Mouse (Mus musculus): ENCODE data around the gene Hbb-bh1. TPM values are rescaled to one million over a fixed set of nuclear protein-coding genes. Genes with fewer than 3 reads are reported as not detected.
"Not testable (repeated sequence)": the region's sequence is repeated elsewhere in the genome, so short reads cannot be mapped to it uniquely, and the experiment has no call there.

Gene Hbb-bh1
- polyA plus RNA-seq, 1 experiment from 2014 or later, result 792 TPM

DNA sequence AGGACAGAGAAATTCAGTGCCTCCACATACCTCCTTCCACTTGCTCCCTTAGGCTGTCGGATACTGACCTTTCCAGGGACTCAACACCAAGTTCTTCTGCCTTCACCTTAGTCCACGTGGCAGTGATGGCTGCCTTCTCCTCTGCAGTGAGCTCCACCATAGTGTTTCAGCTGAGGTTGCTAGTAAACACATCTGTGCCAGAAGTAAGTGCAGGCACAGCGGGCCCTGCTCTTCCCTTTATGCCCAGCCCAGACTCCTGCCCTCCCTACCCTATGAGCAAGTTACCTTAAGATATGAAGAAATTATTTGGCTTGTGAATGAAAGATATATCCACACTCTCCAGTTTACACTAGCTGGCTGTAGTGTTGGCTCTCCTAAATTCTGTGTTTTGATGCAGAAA, 2.7 kb downstream of the Hbb-bh1 start, which contains the start of gene Hbb-bh2:
Gene Hbb-bh2, minus strand, starts transcription at position 253 of the 400 bp plus-strand sequence.
- Histone ChIP-seq H3K36me3 (no peaks in the 10 kb centered on the region), H3K9me3 (replicated peaks) (no peaks in the 10 kb centered on the region), H3K4me2 (replicated peaks) (no peak within 1 kb of the TSS), H3K4me1 (no peaks in the 10 kb centered on the region), H3K27ac (no peak within 1 kb of the TSS), H3K27me3 (no peaks in the 10 kb centered on the region), H3K4me3 (no peak within 1 kb of the TSS), H3K9ac (no peak within 1 kb of the TSS)
- ATAC-seq (ENCODE audit: low FRiP score), result no peak
- 67% methylated on average over 3 of the region's 3 CpGs for WGBS

GRCm38 (mm10) chr7:103827808-103828207, 15.2 kb downstream of the Hbb-bh1 start, which contains the start of gene Hbb-bs:
Gene Hbb-bs, minus strand, starts transcription at chr7:103828096.
- Histone ChIP-seq H3K9me3 (replicated peaks) (no peaks in the 10 kb centered on the region), H3K36me3 (no peaks in the 10 kb centered on the region), H3K27ac (no peak within 1 kb of the TSS), H3K27me3 (no peaks in the 10 kb centered on the region), H3K4me1 (no peaks in the 10 kb centered on the region), H3K4me3 (no peak within 1 kb of the TSS), H3K9ac (no peak within 1 kb of the TSS), H3K4me2 (replicated peaks) (no peak within 1 kb of the TSS)
- 91% methylated on average over 4 of the region's 4 CpGs for WGBS
- peak; percentile 26; the same call in 1 of the 2 replicates for ATAC-seq (ENCODE audit: low FRiP score)

GRCm38 (mm10) chr7:103827139-103827538, 15.8 kb downstream of the Hbb-bh1 start:
- H3K9ac ChIP-seq; ATAC-seq (ENCODE audit: low FRiP score); H3K4me2 ChIP-seq (replicated peaks); H3K9me3 ChIP-seq (replicated peaks); H3K4me1 ChIP-seq; H3K4me3 ChIP-seq; H3K27ac ChIP-seq; H3K36me3 ChIP-seq; H3K27me3 ChIP-seq: not testable (repeated sequence)
- no CpG with 5 or more reads among the region's 2 CpGs for WGBS

GRCm38 (mm10) chr7:103826255-103826887, 16.6 kb downstream of the Hbb-bh1 start:
- H3K9me3 ChIP-seq (replicated peaks), result no peaks in the 10 kb centered on the region
- no peak overlapping the region for H3K4me3 ChIP-seq
- no peaks in the 10 kb centered on the region for H3K4me1 ChIP-seq
- no peaks in the 10 kb centered on the region for H3K36me3 ChIP-seq
- no peak overlapping the region for H3K4me2 ChIP-seq (replicated peaks)
- H3K27ac ChIP-seq, result no peak overlapping the region
- no peak overlapping the region for H3K9ac ChIP-seq
- no peak for ATAC-seq (ENCODE audit: low FRiP score)
- WGBS, result 66% methylated on average over 3 of the region's 3 CpGs
- no peaks in the 10 kb centered on the region for H3K27me3 ChIP-seq

DNA sequence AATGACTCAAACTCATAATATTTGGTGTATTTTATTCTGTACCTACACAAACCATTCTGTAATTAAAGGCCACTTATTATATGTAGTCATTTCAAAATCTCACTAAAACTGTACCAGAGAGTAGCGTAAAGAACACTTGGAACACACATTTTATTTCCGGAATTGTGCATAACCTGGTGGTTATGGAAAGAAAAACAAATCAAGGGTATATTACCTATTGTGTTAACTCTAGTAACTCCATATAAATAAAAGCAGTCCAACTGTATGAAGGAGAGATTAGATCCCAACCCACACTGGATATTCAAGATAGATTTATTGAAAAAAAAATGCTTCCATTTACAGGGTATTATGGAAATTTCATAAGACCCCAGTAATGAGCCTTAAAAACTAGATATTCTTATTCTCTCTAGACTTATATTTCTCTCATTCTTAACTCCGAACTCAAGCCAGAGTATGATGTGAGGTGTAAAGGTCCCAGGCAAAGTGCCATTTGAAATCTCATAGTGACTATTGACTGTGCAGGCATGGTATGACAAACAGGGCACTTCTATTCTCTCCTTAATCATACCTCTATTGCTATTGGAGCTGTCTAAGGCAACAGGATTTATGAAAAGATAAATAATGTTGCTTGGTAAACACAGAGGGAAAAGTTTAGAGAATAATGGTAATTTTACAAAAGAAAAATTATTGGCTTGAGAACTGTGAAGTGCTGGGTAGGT, 17.3 kb downstream of the Hbb-bh1 start:
- H3K27me3 ChIP-seq, result no peaks in the 10 kb centered on the region
- H3K27ac ChIP-seq, result no peak overlapping the region
- no peak overlapping the region for H3K9ac ChIP-seq
- 88% methylated on average over 3 of the region's 3 CpGs for WGBS
- no peaks in the 10 kb centered on the region for H3K4me1 ChIP-seq
- no peak for ATAC-seq (ENCODE audit: low FRiP score)
- H3K4me3 ChIP-seq, result no peak overlapping the region
- no peaks in the 10 kb centered on the region for H3K9me3 ChIP-seq (replicated peaks)
- H3K4me2 ChIP-seq (replicated peaks), result no peak overlapping the region
- H3K36me3 ChIP-seq, result no peaks in the 10 kb centered on the region

DNA sequence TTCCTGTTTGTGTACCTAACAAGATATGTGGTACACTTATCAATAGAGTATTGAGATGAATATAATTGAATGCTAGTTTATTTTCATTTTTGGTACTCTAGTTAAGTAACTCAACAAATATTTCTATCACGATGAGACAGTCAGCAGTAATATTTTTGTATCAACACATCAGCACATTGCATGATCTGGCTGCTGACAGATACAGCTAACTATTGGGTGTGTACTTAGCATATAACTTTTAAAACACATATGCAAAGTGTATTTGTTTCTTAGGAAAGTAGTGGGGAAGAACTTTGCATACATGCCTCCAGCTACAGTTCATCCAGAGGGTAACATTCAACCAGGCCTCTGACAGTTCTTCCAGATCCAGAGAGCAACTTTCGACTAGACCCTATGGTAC, 18.4 kb downstream of the Hbb-bh1 start:
- no peaks in the 10 kb centered on the region for H3K36me3 ChIP-seq
- no peaks in the 10 kb centered on the region for H3K4me1 ChIP-seq
- no peak overlapping the region for H3K4me2 ChIP-seq (replicated peaks)
- WGBS, result 89% methylated on average over 2 of the region's 2 CpGs
- no peak overlapping the region for H3K27ac ChIP-seq
- no peak overlapping the region for H3K9ac ChIP-seq
- no peaks in the 10 kb centered on the region for H3K27me3 ChIP-seq
- H3K4me3 ChIP-seq, result no peak overlapping the region
- ATAC-seq (ENCODE audit: low FRiP score), result no peak
- H3K9me3 ChIP-seq (replicated peaks), result no peaks in the 10 kb centered on the region

- not testable (repeated sequence) for H3K9ac ChIP-seq; H3K9me3 ChIP-seq (replicated peaks); ATAC-seq (ENCODE audit: low FRiP score); H3K4me1 ChIP-seq; H3K4me3 ChIP-seq; H3K27me3 ChIP-seq; H3K4me2 ChIP-seq (replicated peaks); H3K27ac ChIP-seq; H3K36me3 ChIP-seq
- no CpG with 5 or more reads among the region's 2 CpGs for WGBS
These were observed 27.9 kb downstream of the Hbb-bh1 start for GRCm38 (mm10) chr7:103815085-103815484.

- WGBS, result 88% methylated on average over 3 of the region's 3 CpGs
These were observed 29.2 kb downstream of the Hbb-bh1 start, which contains the start of gene Hbb-bt for GRCm38 (mm10) chr7:103813766-103814165. Gene Hbb-bt, minus strand, starts transcription at chr7:103813996.

DNA sequence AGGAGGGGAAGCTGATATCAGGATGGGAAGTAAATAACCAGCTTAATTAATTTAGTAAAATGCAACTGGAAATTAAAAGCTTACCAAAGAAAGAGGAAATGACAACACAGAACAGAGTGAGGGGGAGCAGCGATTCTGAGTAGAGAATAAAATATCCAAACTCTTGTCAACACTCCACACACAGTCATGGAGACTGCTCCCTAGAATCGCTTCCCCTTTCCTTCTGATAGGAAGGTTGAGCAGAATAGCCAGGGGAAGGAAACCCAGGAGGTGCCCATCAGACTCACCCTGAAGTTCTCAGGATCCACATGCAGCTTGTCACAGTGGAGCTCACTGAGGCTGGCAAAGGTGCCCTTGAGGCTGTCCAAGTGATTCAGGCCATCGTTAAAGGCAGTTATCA, 29.8 kb downstream of the Hbb-bh1 start:
- not testable (repeated sequence) for H3K27ac ChIP-seq; H3K9ac ChIP-seq; H3K4me2 ChIP-seq (replicated peaks); ATAC-seq (ENCODE audit: low FRiP score); H3K4me3 ChIP-seq; H3K36me3 ChIP-seq; H3K27me3 ChIP-seq; H3K4me1 ChIP-seq; H3K9me3 ChIP-seq (replicated peaks)
- no CpG with 5 or more reads among the region's 3 CpGs for WGBS

More at GRCm38 (mm10) chr7:103813766-103814165, 29.2 kb downstream of the Hbb-bh1 start, which contains the start of gene Hbb-bt:
- no peak within 1 kb of the TSS for H3K9ac ChIP-seq
- H3K4me3 ChIP-seq, result no peak within 1 kb of the TSS
- H3K9me3 ChIP-seq (replicated peaks), result no peaks in the 10 kb centered on the region
- no peaks in the 10 kb centered on the region for H3K36me3 ChIP-seq
- ATAC-seq (ENCODE audit: low FRiP score), result no peak
- H3K27me3 ChIP-seq, result no peaks in the 10 kb centered on the region
- H3K27ac ChIP-seq, result no peak within 1 kb of the TSS
- no peaks in the 10 kb centered on the region for H3K4me1 ChIP-seq
- H3K4me2 ChIP-seq (replicated peaks), result no peak within 1 kb of the TSS

DNA sequence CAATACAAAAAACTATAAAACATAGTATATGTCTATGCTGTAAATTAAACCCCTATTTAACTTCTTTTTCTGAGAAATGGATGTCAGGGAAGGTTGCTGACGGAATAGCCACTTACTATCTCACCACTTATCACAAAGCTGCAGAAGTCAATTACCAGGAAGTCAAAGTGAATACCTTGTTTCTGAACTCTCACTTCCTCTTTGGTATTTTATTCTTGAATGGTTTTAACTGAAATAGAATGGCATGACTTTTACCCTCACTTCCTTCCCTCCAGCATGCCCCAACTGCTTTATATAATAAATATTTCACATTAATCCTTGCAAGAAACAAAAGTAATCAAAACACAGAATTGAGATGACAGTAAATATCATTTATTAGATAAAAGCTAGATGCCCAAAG, 30.8 kb downstream of the Hbb-bh1 start:
- Histone ChIP-seq H3K4me3 (no peak overlapping the region), H3K4me2 (replicated peaks) (no peak overlapping the region), H3K27me3 (no peaks in the 10 kb centered on the region), H3K27ac (no peak overlapping the region), H3K36me3 (no peaks in the 10 kb centered on the region), H3K4me1 (no peaks in the 10 kb centered on the region), H3K9me3 (replicated peaks) (no peaks in the 10 kb centered on the region), H3K9ac (no peak overlapping the region)
- WGBS, result 78% methylated on average over 1 of the region's 1 CpGs
- ATAC-seq (ENCODE audit: low FRiP score), result no peak

DNA sequence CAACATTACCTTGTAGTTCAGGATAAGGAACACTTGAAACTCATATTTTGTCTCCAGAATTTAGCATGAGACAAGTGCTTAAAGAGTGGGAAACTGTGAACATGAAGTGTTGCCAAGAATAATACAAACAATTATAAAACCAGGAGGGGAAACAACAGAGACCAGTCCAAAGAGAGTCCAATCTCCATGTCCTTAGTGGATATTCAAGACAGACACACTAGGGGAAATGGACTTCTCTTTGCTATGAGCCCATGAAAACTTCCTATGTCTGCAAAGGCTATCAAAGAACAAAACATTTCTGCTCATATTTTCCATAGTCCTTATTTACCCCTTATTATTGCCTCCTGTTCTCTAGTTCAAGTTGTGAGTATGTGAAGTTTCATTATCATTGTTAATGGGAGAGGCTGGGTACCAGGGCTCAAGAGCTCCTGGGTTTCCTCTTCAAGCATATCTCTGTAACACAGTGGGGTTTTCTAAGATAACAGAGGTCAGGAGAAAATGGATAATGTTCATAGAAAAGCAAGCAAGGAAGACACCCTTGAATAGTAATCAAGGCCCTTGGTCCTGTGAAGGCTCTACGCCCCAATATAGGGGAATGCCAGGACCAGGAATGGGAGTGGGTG, 31.6 kb downstream of the Hbb-bh1 start:
- no peak overlapping the region for H3K4me2 ChIP-seq (replicated peaks)
- H3K36me3 ChIP-seq, result no peaks in the 10 kb centered on the region
- no peak overlapping the region for H3K9ac ChIP-seq
- WGBS, result 100% methylated on average over 1 of the region's 1 CpGs
- H3K4me3 ChIP-seq, result no peak overlapping the region
- ATAC-seq (ENCODE audit: low FRiP score), result no peak
- H3K27me3 ChIP-seq, result no peaks in the 10 kb centered on the region
- no peaks in the 10 kb centered on the region for H3K9me3 ChIP-seq (replicated peaks)
- H3K27ac ChIP-seq, result no peak overlapping the region
- H3K4me1 ChIP-seq, result no peaks in the 10 kb centered on the region

DNA sequence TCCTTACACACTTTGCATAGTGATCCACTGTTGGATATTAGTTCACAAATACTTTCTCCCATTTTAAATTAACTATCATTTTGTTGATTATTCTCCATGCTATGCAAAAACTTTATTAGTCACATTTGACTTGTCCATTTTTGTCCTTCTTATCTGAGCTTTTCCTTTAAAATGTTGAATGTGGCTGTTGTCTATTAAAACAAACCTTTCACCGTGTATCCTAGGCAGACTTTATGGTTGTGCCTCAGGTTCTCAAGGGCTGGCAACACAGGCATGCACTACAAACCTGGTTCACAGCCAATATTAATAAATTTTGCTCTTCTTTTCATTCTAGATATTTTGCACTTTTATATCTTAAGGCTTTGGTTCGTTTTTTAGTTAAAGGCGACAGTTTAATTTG, 32.2 kb downstream of the Hbb-bh1 start:
- WGBS, result 90% methylated on average over 3 of the region's 3 CpGs
- H3K27me3 ChIP-seq, result no peaks in the 10 kb centered on the region
- H3K4me2 ChIP-seq (replicated peaks), result no peak overlapping the region
- no peak for ATAC-seq (ENCODE audit: low FRiP score)
- H3K27ac ChIP-seq, result no peak overlapping the region
- H3K36me3 ChIP-seq, result no peaks in the 10 kb centered on the region
- no peak overlapping the region for H3K4me3 ChIP-seq
- H3K4me1 ChIP-seq, result no peaks in the 10 kb centered on the region
- H3K9me3 ChIP-seq (replicated peaks), result no peaks in the 10 kb centered on the region
- no peak overlapping the region for H3K9ac ChIP-seq
